Mouse (Mus musculus): ENCODE measurements around the gene Atp6v0c. TPM values are rescaled to one million over a fixed set of nuclear protein-coding genes. Genes with fewer than 3 reads are reported as not detected.

Atp6v0c gene
- 833 and 1,086 TPM in 2 replicates for polyA plus RNA-seq (2012; rRNA removed; ENCODE audit: low replicate concordance)

GRCm38 (mm10) chr17:24169317-24170065, at the start of gene Atp6v0c:
Gene Atp6v0c, minus strand, starts transcription at chr17:24169702.

GRCm38 (mm10) chr17:24209043-24209915, 39.8 kb upstream of the Atp6v0c start, which contains the start of gene Ntn3:
Gene Ntn3, minus strand, starts transcription at chr17:24209531.

GRCm38 (mm10) chr17:24205284-24205888, 35.9 kb upstream of the Atp6v0c start, which contains the start of gene Tbc1d24:
Gene Tbc1d24, minus strand, starts transcription at chr17:24205562.

GRCm38 (mm10) chr17:24163176-24163962, 6.1 kb downstream of the Atp6v0c start, which contains the start of gene Amdhd2:
Gene Amdhd2, minus strand, starts transcription at chr17:24163766.

GRCm38 (mm10) chr17:24150824-24151223, 18.7 kb downstream of the Atp6v0c start, which contains the start of gene Pdpk1:
Gene Pdpk1, minus strand, starts transcription at chr17:24150924.

Other genes starting within 250 kb of the Atp6v0c start
- not detected in 2 replicates for gene Sbp, start 228.0 kb downstream of the Atp6v0c start, polyA plus RNA-seq (2012; rRNA removed; ENCODE audit: low replicate concordance)
- gene Sbpl, start 214.4 kb downstream of the Atp6v0c start, polyA plus RNA-seq (2012; rRNA removed; ENCODE audit: low replicate concordance) = not detected in 2 replicates
- 22.5 and 226 TPM in 2 replicates for gene Prss30, start 189.1 kb downstream of the Atp6v0c start, polyA plus RNA-seq (2012; rRNA removed; ENCODE audit: low replicate concordance)
- gene Prss22, start 171.6 kb downstream of the Atp6v0c start, polyA plus RNA-seq (2012; rRNA removed; ENCODE audit: low replicate concordance) = 0.25 and 0.68 TPM in 2 replicates
- gene Prss27, start 131.6 kb downstream of the Atp6v0c start, polyA plus RNA-seq (2012; rRNA removed; ENCODE audit: low replicate concordance) = 3.0 and 5.6 TPM in 2 replicates
- 46.8 and 98.2 TPM in 2 replicates for gene Kctd5, start 96.2 kb downstream of the Atp6v0c start, polyA plus RNA-seq (2012; rRNA removed; ENCODE audit: low replicate concordance)
- 5.5 and 12.0 TPM in 2 replicates for gene Pdpk1, start 18.8 kb downstream of the Atp6v0c start, polyA plus RNA-seq (2012; rRNA removed; ENCODE audit: low replicate concordance)
- gene Amdhd2, start 5.9 kb downstream of the Atp6v0c start, polyA plus RNA-seq (2012; rRNA removed; ENCODE audit: low replicate concordance) = 109 and 237 TPM in 2 replicates
- 13.4 and 31.3 TPM in 2 replicates for gene Tbc1d24, start 35.9 kb upstream of the Atp6v0c start, polyA plus RNA-seq (2012; rRNA removed; ENCODE audit: low replicate concordance)
- gene Ntn3, start 39.8 kb upstream of the Atp6v0c start, polyA plus RNA-seq (2012; rRNA removed; ENCODE audit: low replicate concordance) = 1.5 and 1.6 TPM in 2 replicates
- gene Tedc2, start 51.1 kb upstream of the Atp6v0c start, polyA plus RNA-seq (2012; rRNA removed; ENCODE audit: low replicate concordance) = 4.1 and 5.2 TPM in 2 replicates
- gene Ccnf, start 81.8 kb upstream of the Atp6v0c start, polyA plus RNA-seq (2012; rRNA removed; ENCODE audit: low replicate concordance) = 6.4 and 6.6 TPM in 2 replicates
- gene Abca17, start 181.4 kb upstream of the Atp6v0c start, polyA plus RNA-seq (2012; rRNA removed; ENCODE audit: low replicate concordance) = not detected in 2 replicates
- gene Abca3, start 182.2 kb upstream of the Atp6v0c start, polyA plus RNA-seq (2012; rRNA removed; ENCODE audit: low replicate concordance) = 18.3 and 19.2 TPM in 2 replicates
- gene Rnps1, start 244.9 kb upstream of the Atp6v0c start, polyA plus RNA-seq (2012; rRNA removed; ENCODE audit: low replicate concordance) = 95.7 and 101 TPM in 2 replicates

Data from duodenum, adult 2 months (tissue).